Mouse (Mus musculus) liver, adult 2 months (tissue): ENCODE data around the gene Ankrd16. TPM values are rescaled to one million over a fixed set of nuclear protein-coding genes. Genes with fewer than 3 reads are reported as not detected.

Experiments used
- DNase-seq: peaks from one replicate; pipeline ENCODE4 v3.0.0-alpha.2; 2011; ENCODE audit warnings: low read depth, low spot score; ENCODE audit errors: extremely low read depth
- H3K27ac ChIP-seq: fragments of 200-500 bp; replicated peaks from 2 replicates; pipeline ENCODE4 v1.5.1; 2012; ENCODE audit warnings: low read depth, mild to moderate bottlenecking, control low read depth, inconsistent platforms, low read length; ENCODE audit not compliant: insufficient read depth
- H3K27me3 ChIP-seq: fragments of 200-500 bp; 2 replicates; pipeline ENCODE4 v1.6.1; 2012; ENCODE audit warnings: mild to moderate bottlenecking, moderate library complexity, low read length, inconsistent platforms; ENCODE audit not compliant: control insufficient read depth, insufficient read depth
- H3K36me3 ChIP-seq: fragments of 200-500 bp; 2 replicates; pipeline ENCODE4 v1.6.1; 2012; ENCODE audit warnings: low read length, inconsistent platforms; ENCODE audit not compliant: control insufficient read depth, insufficient read depth
- H3K4me1 ChIP-seq: fragments of 200-500 bp; 2 replicates; pipeline ENCODE4 v1.6.1; 2011; ENCODE audit warnings: low read length; ENCODE audit not compliant: control insufficient read depth, insufficient read depth
- H3K4me3 ChIP-seq: fragments of 200-500 bp; 2 replicates; pipeline ENCODE4 v1.5.1; 2011; ENCODE audit warnings: low read depth, mild to moderate bottlenecking, control low read depth, low read length, moderate library complexity; ENCODE audit not compliant: insufficient read depth
- H3K79me2 ChIP-seq: fragments of 200-500 bp; 2 replicates; pipeline ENCODE4 v1.6.1; 2012; ENCODE audit warnings: inconsistent platforms, mild to moderate bottlenecking, low read length, moderate library complexity; ENCODE audit not compliant: control insufficient read depth, insufficient read depth
- H3K9ac ChIP-seq: fragments of 200-500 bp; 2 replicates; pipeline ENCODE4 v1.6.1; 2012; ENCODE audit warnings: low read depth, mild to moderate bottlenecking, control low read depth, inconsistent platforms, low read length
- CTCF ChIP-seq: fragments of 200-500 bp; IDR thresholded peaks from 2 replicates; pipeline ENCODE4 v1.5.1; 2011; ENCODE audit warnings: low read depth, low read length, control low read depth
- POLR2A ChIP-seq: fragments of 200-500 bp; IDR thresholded peaks from 2 replicates; pipeline ENCODE4 v1.6.1; 2011; ENCODE audit warnings: low read length, control low read depth; ENCODE audit not compliant: insufficient read depth; ENCODE audit errors: extremely low read depth
- WGBS: fragments of 180-500 bp; shearing (Covaris S2); methylation state at CpG from one replicate; pipeline ENCODE4 v1.1.7; 2018; 5-methylcytosine and 5-hydroxymethylcytosine counted together
- polyA plus RNA-seq: library from polyadenylated mRNA; depleted of rRNA; stranded (reverse); fragments of >200 nt; gene quantifications from 2 replicates; pipeline ENCODE4 v1.2.3, GENCODE M21; 2012; rRNA removed
- total RNA-seq: library from RNA; depleted of rRNA; stranded (reverse); fragments of >200 nt; gene quantifications from 2 replicates; pipeline ENCODE4 v1.2.3, GENCODE M21; 2014; rRNA removed

Gene Ankrd16
- total and polyA plus RNA-seq, 2 experiments: 12.3 to 26.3 TPM

DNA sequence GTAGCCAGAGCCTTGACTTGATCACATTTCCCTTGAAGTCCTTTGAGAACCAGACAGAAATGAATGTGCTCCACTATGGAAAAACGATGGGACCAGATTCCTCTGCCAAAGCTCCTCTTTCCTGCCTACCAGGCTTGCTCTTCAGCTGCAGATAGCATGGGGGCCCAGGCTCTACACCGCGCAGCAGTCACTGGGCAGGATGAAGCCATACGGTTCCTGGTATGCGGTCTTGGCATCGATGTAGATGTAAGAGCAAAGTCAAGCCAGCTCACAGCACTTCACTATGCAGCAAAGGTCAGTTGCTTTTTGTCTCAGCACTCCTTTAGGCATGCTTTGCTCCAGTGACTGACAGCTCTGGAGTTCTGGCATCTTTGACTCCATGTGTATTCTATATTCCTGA lies 6.5 kb downstream of the Ankrd16 start:
- no peak for TF ChIP-seq POLR2A
- no peak for TF ChIP-seq CTCF
- no peaks in the 10 kb centered on the region for H3K27me3 ChIP-seq
- no peaks in the 10 kb centered on the region for H3K79me2 ChIP-seq
- H3K4me1 ChIP-seq: no peaks in the 10 kb centered on the region; the same call in 1 of the 2 replicates
- no peak overlapping the region for H3K4me3 ChIP-seq
- no peak overlapping the region for H3K9ac ChIP-seq
- peaks cover 29% of the 10 kb centered on the region for H3K36me3 ChIP-seq
- DNase-seq: no peak
- no peak overlapping the region for H3K27ac ChIP-seq
- 94% methylated on average over 6 of the region's 6 CpGs for WGBS

GRCm38 (mm10) chr2:11794668-11795067 lies 17.0 kb downstream of the Ankrd16 start:
- Histone ChIP-seq H3K4me3 (no peak overlapping the region), H3K36me3 (peaks cover 15% of the 10 kb centered on the region; the same call in 1 of the 2 replicates), H3K79me2 (no peaks in the 10 kb centered on the region), H3K4me1 (no peaks in the 10 kb centered on the region), H3K27ac (no peak overlapping the region), H3K27me3 (no peaks in the 10 kb centered on the region), H3K9ac (no peak overlapping the region)
- 56% methylated on average over 4 of the region's 4 CpGs for WGBS
- DNase-seq: no peak
- no peak for TF ChIP-seq POLR2A
- TF ChIP-seq CTCF: no peak

DNA sequence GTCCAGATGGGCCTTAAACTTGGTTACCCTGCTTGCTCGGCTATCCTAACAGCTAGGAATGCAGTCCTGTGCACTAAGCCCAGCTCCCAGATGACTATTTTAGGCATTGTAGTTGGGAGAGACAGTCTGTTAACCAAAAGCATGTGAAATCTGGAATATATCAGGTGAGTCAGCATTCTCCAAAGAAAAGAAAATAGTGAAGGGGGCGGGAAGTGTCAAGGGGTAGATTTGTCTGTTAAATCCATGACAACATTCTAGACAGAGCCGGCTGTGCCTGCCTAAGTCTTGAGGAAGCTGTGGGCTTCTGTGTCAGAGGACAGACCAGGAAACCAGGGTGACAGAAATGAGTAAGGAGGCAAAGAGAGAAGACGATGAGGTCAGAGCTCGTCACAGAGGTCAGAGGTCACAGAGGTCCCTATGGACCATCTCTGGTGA lies 20.3 kb downstream of the Ankrd16 start:
- no peaks in the 10 kb centered on the region; the same call in 1 of the 2 replicates for H3K36me3 ChIP-seq
- no peak overlapping the region for H3K4me3 ChIP-seq
- no peak for DNase-seq
- no peak overlapping the region for H3K9ac ChIP-seq
- H3K27ac ChIP-seq: no peak overlapping the region
- no peaks in the 10 kb centered on the region for H3K4me1 ChIP-seq
- H3K79me2 ChIP-seq: no peaks in the 10 kb centered on the region
- 92% methylated on average over 5 of the region's 5 CpGs for WGBS
- H3K27me3 ChIP-seq: no peaks in the 10 kb centered on the region
- no peak for TF ChIP-seq POLR2A
- no peak for TF ChIP-seq CTCF

DNA sequence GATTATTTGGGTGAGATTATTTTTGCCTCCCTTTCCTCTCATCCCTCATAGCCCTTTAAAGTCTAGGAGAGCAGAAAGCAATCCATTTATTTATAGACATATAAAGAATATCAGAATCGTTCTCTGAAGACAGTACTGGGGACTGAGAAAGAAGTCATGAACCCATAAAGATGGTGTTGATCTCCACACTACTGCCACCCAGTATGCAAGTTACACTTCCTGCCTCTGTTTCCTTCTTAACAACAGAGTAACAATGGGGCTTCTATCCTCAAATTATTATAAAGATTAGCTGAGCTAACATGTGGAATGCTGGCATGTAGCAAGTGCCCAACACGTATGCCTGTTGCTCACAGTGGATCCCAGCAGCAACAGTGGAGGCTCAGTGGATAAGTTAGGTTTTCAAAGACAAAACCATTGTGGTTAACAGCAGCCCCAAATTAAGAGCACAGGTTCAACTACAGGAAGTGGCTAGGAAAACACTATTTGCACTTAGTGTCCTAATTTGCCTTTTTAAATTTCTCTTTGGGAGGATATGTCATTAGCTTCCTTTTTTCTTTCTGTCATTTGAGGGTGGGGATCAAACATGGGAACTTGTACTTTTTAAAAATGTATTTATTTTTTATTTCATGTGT lies 23.7 kb downstream of the Ankrd16 start:
- no peaks in the 10 kb centered on the region for H3K36me3 ChIP-seq
- H3K27me3 ChIP-seq: no peaks in the 10 kb centered on the region
- DNase-seq: no peak
- no peak overlapping the region for H3K4me3 ChIP-seq
- H3K79me2 ChIP-seq: no peaks in the 10 kb centered on the region
- TF ChIP-seq CTCF: no peak
- no peak for TF ChIP-seq POLR2A
- no peak overlapping the region for H3K27ac ChIP-seq
- no peak overlapping the region for H3K9ac ChIP-seq
- H3K4me1 ChIP-seq: no peaks in the 10 kb centered on the region
- 84% methylated on average over 2 of the region's 2 CpGs for WGBS

Other genes starting within 250 kb of the Ankrd16 start
- 6.3 and 10.2 TPM in 2 replicates for gene Pfkfb3, start 223.8 kb upstream of the Ankrd16 start, total RNA-seq
- gene Pfkfb3, start 223.8 kb upstream of the Ankrd16 start, polyA plus RNA-seq: 2.3 and 5.1 TPM in 2 replicates
- 49.7 and 73.6 TPM in 2 replicates for gene Rbm17, start 173.7 kb upstream of the Ankrd16 start, total RNA-seq
- gene Rbm17, start 173.7 kb upstream of the Ankrd16 start, polyA plus RNA-seq: 19.5 and 21.6 TPM in 2 replicates
- not detected in 2 replicates for gene Gm17490, start 151.6 kb upstream of the Ankrd16 start, total RNA-seq
- gene Gm17490, start 151.6 kb upstream of the Ankrd16 start, polyA plus RNA-seq: not detected in 2 replicates
- gene Il2ra, start 135.1 kb upstream of the Ankrd16 start, total RNA-seq: 0.07 and 0.09 TPM in 2 replicates
- 0.04 TPM in 2 replicates for gene Il2ra, start 135.1 kb upstream of the Ankrd16 start, polyA plus RNA-seq
- 46.6 and 59.8 TPM in 2 replicates for gene Il15ra, start 72.6 kb upstream of the Ankrd16 start, total RNA-seq
- 20.1 and 24.9 TPM in 2 replicates for gene Il15ra, start 72.6 kb upstream of the Ankrd16 start, polyA plus RNA-seq
- 35.4 and 40.0 TPM in 2 replicates for gene Fbh1, start 294 bp upstream of the Ankrd16 start, total RNA-seq
- 20.4 and 21.1 TPM in 2 replicates for gene Fbh1, start 294 bp upstream of the Ankrd16 start, polyA plus RNA-seq